Mouse (Mus musculus) neural tube, embryonic 14.5 days (tissue): ENCODE measurements around the gene Psat1. TPM values are rescaled to one million over a fixed set of nuclear protein-coding genes. Genes with fewer than 3 reads are reported as not detected.

Experiments
- ATAC-seq: fragments of 200-750 bp; cut with Nextera tagmentation; 2 replicates; pipeline ENCODE4 v1.8.0; 2017; ENCODE audit warnings: low read depth, mild to moderate bottlenecking, moderate TSS enrichment, moderate library complexity
- H3K27ac ChIP-seq: fragments of 300-500 bp; sonication (generic); 2 replicates; pipeline ENCODE4 v1.5.1; 2014; ENCODE audit warnings: low read depth, mild to moderate bottlenecking, control low read depth, low read length, moderate library complexity, mixed read lengths
- H3K27me3 ChIP-seq: fragments of 300-500 bp; sonication (generic); 2 replicates; pipeline ENCODE4 v1.6.1; 2014; ENCODE audit warnings: low read length; ENCODE audit not compliant: control insufficient read depth, insufficient read depth
- H3K36me3 ChIP-seq: fragments of 300-500 bp; sonication (generic); 2 replicates; pipeline ENCODE4 v1.6.1; 2014; ENCODE audit warnings: low read length, mixed read lengths; ENCODE audit not compliant: control insufficient read depth, insufficient read depth
- H3K4me1 ChIP-seq: fragments of 300-500 bp; sonication (generic); 2 replicates; pipeline ENCODE4 v1.6.1; 2014; ENCODE audit warnings: low read length; ENCODE audit not compliant: control insufficient read depth, insufficient read depth
- H3K4me2 ChIP-seq: fragments of 300-500 bp; sonication (generic); 2 replicates; pipeline ENCODE4 v1.6.1; 2014; ENCODE audit warnings: mild to moderate bottlenecking, low read depth, low read length, control low read depth
- H3K4me3 ChIP-seq: fragments of 300-500 bp; sonication (generic); 2 replicates; pipeline ENCODE4 v1.5.1; 2014; ENCODE audit warnings: low read depth, low read length, control low read depth, mixed read lengths
- H3K9ac ChIP-seq: fragments of 300-500 bp; sonication (generic); replicated peaks from 2 replicates; pipeline ENCODE4 v1.6.1; 2014; ENCODE audit warnings: low read depth, mild to moderate bottlenecking, control low read depth, low read length, mixed read lengths
- H3K9me3 ChIP-seq: fragments of 300-500 bp; sonication (generic); 2 replicates; pipeline ENCODE4 v1.6.1; 2016; ENCODE audit warnings: low read length; ENCODE audit not compliant: control insufficient read depth
- WGBS: fragments of 180-500 bp; shearing (Covaris S2); extraction: QIAGEN DNeasy Blood & Tissue Kit; methylation state at CpG from one replicate; pipeline ENCODE4 v1.1.7; 2014; 5-methylcytosine and 5-hydroxymethylcytosine counted together
- polyA plus RNA-seq: library from polyadenylated mRNA; unstranded; fragments of >200 nt; fragmentation: Nextera tagmentation; extraction: Ambion mirVana; gene quantifications from 2 replicates; pipeline ENCODE4 v1.2.1, GENCODE M21; 2014

Psat1 gene
- polyA plus RNA-seq, 1 experiment from 2014 or later, result 65.9 TPM

- H3K36me3 ChIP-seq, result no peaks in the 10 kb centered on the region
- no peaks in the 10 kb centered on the region; the same call in 1 of the 2 replicates for H3K4me1 ChIP-seq
- no peak overlapping the region for H3K4me3 ChIP-seq
- no peaks in the 10 kb centered on the region for H3K27me3 ChIP-seq
- ATAC-seq, result no peak
- WGBS, result 94% methylated on average over 2 of the region's 2 CpGs
- no peak overlapping the region for H3K4me2 ChIP-seq
- no peak overlapping the region for H3K27ac ChIP-seq
- H3K9ac ChIP-seq, result no peak overlapping the region
- H3K9me3 ChIP-seq, result no peaks in the 10 kb centered on the region
These were observed 83.0 kb downstream of the Psat1 start for GRCm38 (mm10) chr19:15864129-15864528.

GRCm38 (mm10) chr19:15855379-15855778 lies 91.8 kb downstream of the Psat1 start:
- 87% methylated on average over 5 of the region's 5 CpGs for WGBS
- no peaks in the 10 kb centered on the region for H3K9me3 ChIP-seq
- H3K27me3 ChIP-seq, result no peaks in the 10 kb centered on the region
- no peaks in the 10 kb centered on the region for H3K36me3 ChIP-seq
- no peak for ATAC-seq
- H3K9ac ChIP-seq, result no peak overlapping the region
- H3K4me3 ChIP-seq, result no peak overlapping the region
- H3K27ac ChIP-seq, result no peak overlapping the region
- H3K4me1 ChIP-seq, result no peaks in the 10 kb centered on the region
- no peak overlapping the region for H3K4me2 ChIP-seq

Other genes starting within 250 kb of the Psat1 start
- gene Cep78, start 37.7 kb upstream of the Psat1 start, polyA plus RNA-seq, result 30.4 and 34.6 TPM in 2 replicates
- 56.1 and 59.0 TPM in 2 replicates for gene Gnaq, start 185.5 kb upstream of the Psat1 start, polyA plus RNA-seq